Mouse (Mus musculus): ENCODE results near the gene Poldip3. TPM values are rescaled to one million over a fixed set of nuclear protein-coding genes. Genes with fewer than 3 reads are reported as not detected.

Gene Poldip3
- polyA plus RNA-seq, 1 experiment from 2014 or later, result 148 TPM

- peaks cover 6% of the 10 kb centered on the region for H3K4me1 ChIP-seq
- no peaks in the 10 kb centered on the region for H3K9me3 ChIP-seq (replicated peaks)
- H3K4me3 ChIP-seq (replicated peaks), result no peak overlapping the region
- no peak overlapping the region for H3K4me2 ChIP-seq
- no peak overlapping the region for H3K27ac ChIP-seq
- 57% methylated on average over 10 of the region's 10 CpGs for WGBS
- no peaks in the 10 kb centered on the region for H3K27me3 ChIP-seq
- H3K9ac ChIP-seq, result no peak overlapping the region
- ATAC-seq (replicated peaks; ENCODE audit: low FRiP score), result no peak
- peaks cover 66% of the 10 kb centered on the region for H3K36me3 ChIP-seq
Measured at GRCm38 (mm10) chr15:83161062-83161748, 12.0 kb upstream of the Poldip3 start.

- no peak overlapping the region for H3K4me3 ChIP-seq (replicated peaks)
- no peaks in the 10 kb centered on the region for H3K9me3 ChIP-seq (replicated peaks)
- peaks cover 65% of the 10 kb centered on the region for H3K36me3 ChIP-seq
- H3K27me3 ChIP-seq, result no peaks in the 10 kb centered on the region
- no peak overlapping the region for H3K9ac ChIP-seq
- no peak overlapping the region for H3K27ac ChIP-seq
- ATAC-seq (replicated peaks; ENCODE audit: low FRiP score), result no peak
- H3K4me1 ChIP-seq, result peaks cover 6% of the 10 kb centered on the region
- 92% methylated on average over 4 of the region's 4 CpGs for WGBS
- H3K4me2 ChIP-seq, result no peak overlapping the region
Measured at GRCm38 (mm10) chr15:83160561-83160960, 11.4 kb upstream of the Poldip3 start.

- Histone ChIP-seq H3K36me3 (peaks cover 66% of the 10 kb centered on the region), H3K4me3 (replicated peaks) (no peak overlapping the region), H3K4me2 (no peak overlapping the region), H3K27me3 (no peaks in the 10 kb centered on the region), H3K27ac (no peak overlapping the region), H3K9ac (no peak overlapping the region), H3K4me1 (0 out of 2 replicates have a peak, but pooled peaks cover 4% of the 10 kb centered on the region), H3K9me3 (replicated peaks) (no peaks in the 10 kb centered on the region)
- no peak for ATAC-seq (replicated peaks; ENCODE audit: low FRiP score)
- 94% methylated on average over 9 of the region's 9 CpGs for WGBS
Measured at GRCm38 (mm10) chr15:83159823-83160222, 10.6 kb upstream of the Poldip3 start.

- no peak overlapping the region for H3K4me3 ChIP-seq (replicated peaks)
- 0 out of 2 replicates have a peak, but pooled peaks cover 4% of the 10 kb centered on the region for H3K4me1 ChIP-seq
- ATAC-seq (replicated peaks; ENCODE audit: low FRiP score), result no peak
- 91% methylated on average over 7 of the region's 7 CpGs for WGBS
- no peaks in the 10 kb centered on the region for H3K9me3 ChIP-seq (replicated peaks)
- H3K4me2 ChIP-seq, result no peak overlapping the region
- no peaks in the 10 kb centered on the region for H3K27me3 ChIP-seq
- no peak overlapping the region for H3K9ac ChIP-seq
- H3K27ac ChIP-seq, result no peak overlapping the region
- H3K36me3 ChIP-seq, result peaks cover 71% of the 10 kb centered on the region
Measured at GRCm38 (mm10) chr15:83158587-83159160, 9.5 kb upstream of the Poldip3 start.

- no peaks in the 10 kb centered on the region for H3K27me3 ChIP-seq
- H3K4me2 ChIP-seq, result no peak overlapping the region
- WGBS, result 95% methylated on average over 6 of the region's 6 CpGs
- peaks cover 70% of the 10 kb centered on the region for H3K36me3 ChIP-seq
- no peak for ATAC-seq (replicated peaks; ENCODE audit: low FRiP score)
- H3K27ac ChIP-seq, result 0 out of 2 replicates have a peak overlapping the region, but pooled peaks have one; percentile 9
- H3K4me1 ChIP-seq, result 0 out of 2 replicates have a peak, but pooled peaks cover 4% of the 10 kb centered on the region
- no peak overlapping the region for H3K9ac ChIP-seq
- no peaks in the 10 kb centered on the region for H3K9me3 ChIP-seq (replicated peaks)
- no peak overlapping the region for H3K4me3 ChIP-seq (replicated peaks)
Measured at GRCm38 (mm10) chr15:83157667-83158064, 8.5 kb upstream of the Poldip3 start.

GRCm38 (mm10) chr15:83156929-83157666 is 7.9 kb upstream of the Poldip3 start:
- Histone ChIP-seq H3K27me3 (no peaks in the 10 kb centered on the region), H3K27ac (0 out of 2 replicates have a peak overlapping the region, but pooled peaks have one; percentile 9), H3K4me1 (0 out of 2 replicates have a peak, but pooled peaks cover 4% of the 10 kb centered on the region), H3K36me3 (peaks cover 65% of the 10 kb centered on the region), H3K4me3 (replicated peaks) (no peak overlapping the region), H3K9ac (no peak overlapping the region), H3K9me3 (replicated peaks) (no peaks in the 10 kb centered on the region), H3K4me2 (no peak overlapping the region)
- ATAC-seq (replicated peaks; ENCODE audit: low FRiP score), result no peak
- 77% methylated on average over 11 of the region's 11 CpGs for WGBS

GRCm38 (mm10) chr15:83155672-83156419 is 6.7 kb upstream of the Poldip3 start:
- 0 out of 2 replicates have a peak, but pooled peaks cover 4% of the 10 kb centered on the region for H3K4me1 ChIP-seq
- H3K9me3 ChIP-seq (replicated peaks), result no peaks in the 10 kb centered on the region
- H3K4me3 ChIP-seq (replicated peaks), result no peak overlapping the region
- no peak overlapping the region for H3K4me2 ChIP-seq
- 69% methylated on average over 6 of the region's 6 CpGs for WGBS
- no peaks in the 10 kb centered on the region for H3K27me3 ChIP-seq
- H3K9ac ChIP-seq, result no peak overlapping the region
- peaks cover 52% of the 10 kb centered on the region for H3K36me3 ChIP-seq
- ATAC-seq (replicated peaks; ENCODE audit: low FRiP score), result 0 out of 2 replicates have a peak, but pooled peaks have one; percentile 2
- H3K27ac ChIP-seq, result peak overlapping the region; percentile 54; the same call in 1 of the 2 replicates

- 93% methylated on average over 7 of the region's 7 CpGs for WGBS
- no peak overlapping the region for H3K27ac ChIP-seq
- no peak for ATAC-seq (replicated peaks; ENCODE audit: low FRiP score)
- H3K4me1 ChIP-seq, result 0 out of 2 replicates have a peak, but pooled peaks cover 9% of the 10 kb centered on the region
- no peaks in the 10 kb centered on the region for H3K27me3 ChIP-seq
- H3K36me3 ChIP-seq, result peaks cover 38% of the 10 kb centered on the region
- H3K4me2 ChIP-seq, result no peak overlapping the region
- no peak overlapping the region for H3K9ac ChIP-seq
- H3K4me3 ChIP-seq (replicated peaks), result no peak overlapping the region
- H3K9me3 ChIP-seq (replicated peaks), result no peaks in the 10 kb centered on the region
Measured at GRCm38 (mm10) chr15:83154309-83154708, 5.1 kb upstream of the Poldip3 start.

GRCm38 (mm10) chr15:83150694-83151093 is 1.5 kb upstream of the Poldip3 start:
- Histone ChIP-seq H3K27me3 (no peaks in the 10 kb centered on the region), H3K4me3 (replicated peaks) (no peak overlapping the region), H3K4me1 (peaks cover 26% of the 10 kb centered on the region), H3K4me2 (no peak overlapping the region), H3K27ac (peak overlapping the region; percentile 19; the same call in 1 of the 2 replicates), H3K36me3 (peaks cover 32% of the 10 kb centered on the region), H3K9me3 (replicated peaks) (no peaks in the 10 kb centered on the region), H3K9ac (no peak overlapping the region)
- no peak for ATAC-seq (replicated peaks; ENCODE audit: low FRiP score)
- WGBS, result 84% methylated on average over 4 of the region's 4 CpGs

- H3K27ac ChIP-seq, result peak overlapping the region; percentile 98
- H3K4me3 ChIP-seq (replicated peaks), result peak overlapping the region; percentile 64
- no peaks in the 10 kb centered on the region for H3K9me3 ChIP-seq (replicated peaks)
- H3K36me3 ChIP-seq, result peaks cover 34% of the 10 kb centered on the region
- H3K9ac ChIP-seq, result no peak overlapping the region
- peaks cover 22% of the 10 kb centered on the region for H3K4me1 ChIP-seq
- ATAC-seq (replicated peaks; ENCODE audit: low FRiP score), result no peak
- peak overlapping the region; percentile 88 for H3K4me2 ChIP-seq
- 20% methylated on average over 3 of the region's 3 CpGs for WGBS
- no peaks in the 10 kb centered on the region for H3K27me3 ChIP-seq
Measured at GRCm38 (mm10) chr15:83150073-83150442, 874 bp upstream of the Poldip3 start.

GRCm38 (mm10) chr15:83148801-83149195 is 386 bp downstream of the Poldip3 start:
- Histone ChIP-seq H3K27me3 (no peaks in the 10 kb centered on the region), H3K9ac (peak overlapping the region; percentile 88), H3K36me3 (peaks cover 38% of the 10 kb centered on the region), H3K4me1 (peaks cover 22% of the 10 kb centered on the region), H3K4me3 (replicated peaks) (peak overlapping the region; percentile 64), H3K4me2 (peak overlapping the region; percentile 88), H3K9me3 (replicated peaks) (no peaks in the 10 kb centered on the region), H3K27ac (peak overlapping the region; percentile 98)
- ATAC-seq (replicated peaks; ENCODE audit: low FRiP score), result peak; percentile 83
- under 1% methylated on average over 41 of the region's 41 CpGs for WGBS

Measured in kidney, embryonic 15.5 days (tissue).